Mouse (Mus musculus) limb, embryonic 10.5 days (tissue): ENCODE measurements around the gene Lig3. TPM values are rescaled to one million over a fixed set of nuclear protein-coding genes. Genes with fewer than 3 reads are reported as not detected.

Experiments
- polyA plus RNA-seq: library from polyadenylated mRNA; unstranded; fragments of >200 nt; fragmentation: Nextera tagmentation; extraction: Ambion mirVana; gene quantifications from 2 replicates; pipeline ENCODE4 v1.2.1, GENCODE M21; 2016

Lig3 gene
- polyA plus RNA-seq, 1 experiment from 2014 or later, result 47.1 TPM

Other genes starting within 250 kb of the Lig3 start
- gene Cct6b, start 16.8 kb upstream of the Lig3 start, polyA plus RNA-seq, result 0.16 and 0.23 TPM in 2 replicates
- 37.4 and 39.8 TPM in 2 replicates for gene Zfp830, start 16.8 kb upstream of the Lig3 start, polyA plus RNA-seq
- 8.6 and 10.6 TPM in 2 replicates for gene Rffl, start 90.1 kb downstream of the Lig3 start, polyA plus RNA-seq
- 12.8 and 13.7 TPM in 2 replicates for gene Rad51d, start 109.5 kb downstream of the Lig3 start, polyA plus RNA-seq
- 0.18 and 0.35 TPM in 2 replicates for gene Fndc8, start 111.0 kb downstream of the Lig3 start, polyA plus RNA-seq
- gene Nle1, start 127.3 kb downstream of the Lig3 start, polyA plus RNA-seq, result 54.6 and 55.3 TPM in 2 replicates
- gene Unc45b, start 129.4 kb downstream of the Lig3 start, polyA plus RNA-seq, result 0.73 and 1.4 TPM in 2 replicates
- 0.31 and 0.46 TPM in 2 replicates for gene Slfn5, start 170.2 kb downstream of the Lig3 start, polyA plus RNA-seq
- 10.1 and 15.1 TPM in 2 replicates for gene Slfn9, start 210.7 kb downstream of the Lig3 start, polyA plus RNA-seq
- 0.08 and 0.21 TPM in 2 replicates for gene Slfn8, start 239.7 kb downstream of the Lig3 start, polyA plus RNA-seq